Mouse (Mus musculus) intestine, embryonic 14.5 days (tissue): ENCODE results near the gene Masp1. TPM values are rescaled to one million over a fixed set of nuclear protein-coding genes. Genes with fewer than 3 reads are reported as not detected.
A peak's percentile ranks its signal among the peaks of the same experiment; 100 is the strongest.

Experiments used
- ATAC-seq: fragments of 200-750 bp; cut with Nextera tagmentation; replicated peaks from 2 replicates; pipeline ENCODE4 v1.8.0; 2017; ENCODE audit warnings: low read depth, moderate number of reproducible peaks, moderate TSS enrichment, moderate library complexity; ENCODE audit not compliant: low FRiP score, low TSS enrichment
- DNase-seq: peaks from one replicate; pipeline ENCODE4 v3.0.0-alpha.2; 2018; ENCODE audit warnings: low spot score
- H3K27ac ChIP-seq: fragments of 300-500 bp; sonication (generic); 2 replicates; pipeline ENCODE4 v1.5.1; 2014; ENCODE audit warnings: low read depth, mild to moderate bottlenecking, control low read depth
- H3K27me3 ChIP-seq: fragments of 300-500 bp; sonication (generic); replicated peaks from 2 replicates; pipeline ENCODE4 v1.6.1; 2014; ENCODE audit warnings: low read length, control low read depth; ENCODE audit not compliant: control insufficient read depth, insufficient read depth
- H3K36me3 ChIP-seq: fragments of 300-500 bp; sonication (generic); 2 replicates; pipeline ENCODE4 v1.6.1; 2014; ENCODE audit warnings: low read length, control low read depth; ENCODE audit not compliant: control insufficient read depth, insufficient read depth
- H3K4me1 ChIP-seq: fragments of 300-500 bp; sonication (generic); replicated peaks from 2 replicates; pipeline ENCODE4 v1.6.1; 2014; ENCODE audit warnings: low read length, control low read depth, mixed read lengths; ENCODE audit not compliant: control insufficient read depth, insufficient read depth
- H3K4me2 ChIP-seq: fragments of 300-500 bp; sonication (generic); 2 replicates; pipeline ENCODE4 v1.6.1; 2014; ENCODE audit warnings: low read length
- H3K4me3 ChIP-seq: fragments of 300-500 bp; sonication (generic); 2 replicates; pipeline ENCODE4 v1.5.1; 2014; ENCODE audit warnings: low read depth, low read length, control low read depth, mixed read lengths
- H3K9ac ChIP-seq: fragments of 300-500 bp; sonication (generic); 2 replicates; pipeline ENCODE4 v1.6.1; 2014; ENCODE audit warnings: mild to moderate bottlenecking, low read length
- H3K9me3 ChIP-seq: fragments of 300-500 bp; sonication (generic); 2 replicates; pipeline ENCODE4 v1.6.1; 2016; ENCODE audit warnings: low read length, control low read depth; ENCODE audit not compliant: control insufficient read depth
- WGBS: fragments of 180-500 bp; shearing (Covaris S2); extraction: QIAGEN DNeasy Blood & Tissue Kit; methylation state at CpG from one replicate; pipeline ENCODE4 v1.1.7; 2014; 5-methylcytosine and 5-hydroxymethylcytosine counted together
- polyA plus RNA-seq: library from polyadenylated mRNA; unstranded; fragments of >200 nt; fragmentation: Nextera tagmentation; extraction: Ambion mirVana; gene quantifications from 2 replicates; pipeline ENCODE4 v1.2.1, GENCODE M21; 2014

The Masp1 gene
- polyA plus RNA-seq, 1 experiment from 2014 or later: 6.0 TPM

DNA sequence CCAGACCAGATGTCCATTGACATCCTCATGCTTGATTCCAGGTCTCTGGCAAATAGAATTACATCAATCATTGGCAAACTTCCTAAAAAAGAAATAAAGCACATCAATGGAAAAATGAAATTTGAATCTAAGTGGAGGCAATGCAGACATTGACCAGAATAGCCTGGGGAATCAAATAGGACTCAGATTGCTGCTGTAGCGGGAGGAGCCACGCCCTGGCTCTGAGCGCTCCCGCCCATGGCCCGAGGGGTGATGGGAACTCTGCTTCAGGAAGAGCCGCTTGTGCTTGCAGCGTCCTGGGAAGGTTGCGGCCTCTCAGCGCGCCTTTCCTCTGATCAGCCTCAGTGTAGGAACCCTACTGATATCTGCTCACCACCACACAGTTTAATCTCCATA lies 104.4 kb downstream of the Masp1 start:
- H3K4me3 ChIP-seq: no peak overlapping the region; the same call in 1 of the 2 replicates
- 0 out of 2 replicates have a peak overlapping the region, but pooled peaks have one; percentile 43 for H3K27ac ChIP-seq
- WGBS: 26% methylated on average over 10 of the region's 10 CpGs
- H3K9me3 ChIP-seq: no peaks in the 10 kb centered on the region
- DNase-seq (no peak), ATAC-seq (peak; percentile 62; the same call in 1 of the 2 replicates)
- peak overlapping the region; percentile 46 for H3K4me2 ChIP-seq
- H3K9ac ChIP-seq: no peak overlapping the region
- peaks cover 11% of the 10 kb centered on the region for H3K4me1 ChIP-seq
- H3K27me3 ChIP-seq: no peaks in the 10 kb centered on the region
- no peaks in the 10 kb centered on the region for H3K36me3 ChIP-seq

DNA sequence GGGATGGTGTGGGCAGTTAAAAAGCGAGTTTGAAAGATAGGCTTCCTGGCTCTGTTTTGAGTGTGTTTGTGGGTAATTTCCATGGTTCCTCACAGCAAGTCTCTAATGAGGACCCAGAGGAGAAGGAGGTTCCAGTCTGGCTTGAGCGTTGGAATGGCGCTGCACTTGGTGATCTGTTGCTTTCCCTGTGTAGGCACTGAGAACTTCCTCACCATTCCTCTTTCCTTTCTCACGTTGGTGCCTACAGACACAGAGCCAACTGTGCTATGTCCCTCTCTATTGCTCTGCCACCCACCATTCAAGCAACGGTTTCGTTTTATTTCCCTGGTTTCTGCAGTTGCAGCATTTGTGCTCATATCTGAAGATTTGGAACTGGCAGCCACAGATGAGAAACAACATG lies 107.7 kb downstream of the Masp1 start:
- Histone ChIP-seq H3K9me3 (no peaks in the 10 kb centered on the region), H3K4me1 (peaks cover 11% of the 10 kb centered on the region), H3K27ac (no peak overlapping the region), H3K27me3 (no peaks in the 10 kb centered on the region), H3K4me3 (no peak overlapping the region), H3K9ac (no peak overlapping the region), H3K4me2 (no peak overlapping the region), H3K36me3 (no peaks in the 10 kb centered on the region)
- 84% methylated on average over 6 of the region's 6 CpGs for WGBS
- DNase-seq (no peak), ATAC-seq (no peak)

DNA sequence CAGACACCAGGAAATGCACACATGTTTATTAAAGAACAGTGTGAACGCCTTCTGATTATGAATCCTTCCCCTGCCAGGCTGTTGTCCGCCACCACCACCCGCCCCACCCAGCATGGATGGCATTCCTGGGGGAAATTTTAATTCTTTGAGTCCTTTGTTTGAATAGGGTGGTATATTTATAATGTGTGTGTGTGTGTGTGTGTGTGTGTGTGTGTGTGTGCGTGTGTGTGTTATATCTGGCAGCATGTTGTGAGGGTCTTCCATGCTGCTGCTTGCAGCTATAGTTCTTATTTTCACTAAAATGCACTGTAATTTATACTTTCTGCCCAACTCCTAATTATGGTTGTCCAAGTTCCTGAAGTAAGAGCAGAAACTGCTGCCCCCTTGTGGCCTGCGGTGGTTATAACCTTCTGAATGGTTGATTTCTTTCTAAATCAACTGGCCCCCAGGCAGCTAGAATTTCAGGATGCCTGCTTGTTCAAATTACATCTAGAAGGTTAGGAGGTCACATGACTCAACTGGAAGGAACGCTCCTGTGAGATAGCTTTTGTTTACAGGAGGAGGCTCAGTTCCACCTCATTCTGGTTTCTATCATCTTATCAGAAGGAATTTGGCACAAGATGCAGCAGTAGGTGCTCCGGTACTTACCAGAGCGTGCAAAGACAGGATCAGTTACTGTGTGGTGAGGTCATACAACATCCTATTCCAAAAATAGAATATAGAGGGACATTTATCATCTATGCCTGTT lies 117.4 kb downstream of the Masp1 start:
- no peaks in the 10 kb centered on the region for H3K36me3 ChIP-seq
- peak; percentile 63 for ATAC-seq
- no peak overlapping the region for H3K27ac ChIP-seq
- 33% methylated on average over 8 of the region's 8 CpGs for WGBS
- no peak overlapping the region for H3K9ac ChIP-seq
- no peak overlapping the region for H3K4me3 ChIP-seq
- H3K9me3 ChIP-seq: no peaks in the 10 kb centered on the region
- no peaks in the 10 kb centered on the region for H3K27me3 ChIP-seq
- peak; percentile 90 for DNase-seq
- no peak overlapping the region for H3K4me2 ChIP-seq
- H3K4me1 ChIP-seq: peaks cover 3% of the 10 kb centered on the region; the same call in 1 of the 2 replicates

DNA sequence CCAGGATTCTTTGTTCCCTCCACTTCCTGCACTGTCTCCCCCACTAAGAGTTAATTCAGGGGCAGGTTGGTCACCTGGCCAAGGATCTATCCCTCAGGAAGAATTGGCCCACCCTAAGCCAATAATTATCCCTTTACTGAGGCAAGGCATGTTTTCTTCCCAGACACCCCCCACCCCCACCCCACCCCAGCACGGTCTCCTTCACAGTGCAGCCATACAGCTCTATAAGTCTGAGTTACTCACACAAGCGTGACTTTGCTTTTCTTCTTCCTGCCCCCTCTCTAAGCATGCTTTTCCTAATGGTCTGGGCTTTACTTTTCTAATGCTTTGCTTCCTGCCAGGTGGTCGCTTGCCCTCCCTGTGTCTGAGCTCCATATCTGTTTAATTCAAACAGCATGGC lies 118.7 kb downstream of the Masp1 start:
- Histone ChIP-seq H3K4me3 (no peak overlapping the region), H3K9me3 (no peaks in the 10 kb centered on the region), H3K4me2 (no peak overlapping the region), H3K9ac (no peak overlapping the region), H3K27me3 (no peaks in the 10 kb centered on the region), H3K27ac (no peak overlapping the region), H3K4me1 (peaks cover 3% of the 10 kb centered on the region; the same call in 1 of the 2 replicates), H3K36me3 (no peaks in the 10 kb centered on the region)
- no peak for DNase-seq
- no peak for ATAC-seq
- 40% methylated on average over 3 of the region's 3 CpGs for WGBS

DNA sequence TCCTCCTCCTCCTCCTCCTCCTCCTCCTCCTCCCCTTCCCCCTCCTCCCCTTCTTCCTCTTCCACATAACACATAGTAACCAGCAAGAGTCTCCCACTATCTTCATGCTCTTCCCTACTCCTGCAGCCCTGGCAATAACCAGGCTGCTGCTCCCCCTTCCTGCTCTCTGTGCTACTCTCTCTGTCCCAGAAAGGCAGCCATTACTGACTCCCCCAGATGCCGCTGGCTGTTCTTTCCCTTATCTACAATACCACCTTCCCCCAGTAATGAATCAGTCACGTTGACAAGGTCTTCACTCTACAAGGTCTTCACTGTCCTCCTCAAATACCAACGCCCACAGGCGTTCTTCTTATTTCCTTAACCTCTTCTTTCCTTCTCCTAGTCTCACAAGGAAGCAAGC lies 119.2 kb downstream of the Masp1 start:
- WGBS: 25% methylated on average over 4 of the region's 4 CpGs
- Histone ChIP-seq H3K4me2 (no peak overlapping the region), H3K9ac (no peak overlapping the region), H3K27me3 (no peaks in the 10 kb centered on the region), H3K27ac (no peak overlapping the region), H3K4me1 (peaks cover 3% of the 10 kb centered on the region; the same call in 1 of the 2 replicates), H3K36me3 (no peaks in the 10 kb centered on the region), H3K9me3 (no peaks in the 10 kb centered on the region), H3K4me3 (no peak overlapping the region)
- no peak for DNase-seq
- no peak for ATAC-seq

Other genes with a start within 250 kb of the Masp1 start
- gene Rtp1, start 91.7 kb downstream of the Masp1 start, polyA plus RNA-seq: not detected in 2 replicates
- gene Rtp4, start 524 bp downstream of the Masp1 start, polyA plus RNA-seq: 4.9 and 6.2 TPM in 2 replicates